Mouse (Mus musculus) hindbrain, embryonic 16.5 days (tissue): ENCODE data around the gene Prkcd. TPM values are rescaled to one million over a fixed set of nuclear protein-coding genes. Genes with fewer than 3 reads are reported as not detected.
A peak's percentile ranks its signal among the peaks of the same experiment; 100 is the strongest.

Experiments used
- ATAC-seq: fragments of 200-750 bp; cut with Nextera tagmentation; 2 replicates; pipeline ENCODE4 v1.8.0; 2017; ENCODE audit warnings: moderate TSS enrichment, moderate library complexity
- H3K27ac ChIP-seq: fragments of 300-500 bp; sonication (generic); 2 replicates; pipeline ENCODE4 v1.5.1; 2014; ENCODE audit warnings: low read depth, mild to moderate bottlenecking, control low read depth, low read length, moderate library complexity
- H3K27me3 ChIP-seq: fragments of 300-500 bp; sonication (generic); replicated peaks from 2 replicates; pipeline ENCODE4 v1.6.1; 2014; ENCODE audit warnings: low read length; ENCODE audit not compliant: control insufficient read depth, insufficient read depth
- H3K36me3 ChIP-seq: fragments of 300-500 bp; sonication (generic); 2 replicates; pipeline ENCODE4 v1.6.1; 2014; ENCODE audit warnings: mild to moderate bottlenecking, low read length, moderate library complexity, mixed read lengths; ENCODE audit not compliant: control insufficient read depth, insufficient read depth
- H3K4me1 ChIP-seq: fragments of 300-500 bp; sonication (generic); 2 replicates; pipeline ENCODE4 v1.6.1; 2014; ENCODE audit warnings: low read depth, low read length; ENCODE audit not compliant: control insufficient read depth, insufficient read depth
- H3K4me2 ChIP-seq: fragments of 300-500 bp; sonication (generic); 2 replicates; pipeline ENCODE4 v1.6.1; 2014; ENCODE audit warnings: mild to moderate bottlenecking, low read length, control low read depth, moderate library complexity
- H3K4me3 ChIP-seq: fragments of 300-500 bp; sonication (generic); 2 replicates; pipeline ENCODE4 v1.5.1; 2014; ENCODE audit warnings: mild to moderate bottlenecking, low read length, control low read depth, moderate library complexity
- H3K9ac ChIP-seq: fragments of 300-500 bp; sonication (generic); 2 replicates; pipeline ENCODE4 v1.6.1; 2014; ENCODE audit warnings: low read depth, mild to moderate bottlenecking, control low read depth, low read length, moderate library complexity
- H3K9me3 ChIP-seq: fragments of 300-500 bp; sonication (generic); 2 replicates; pipeline ENCODE4 v1.6.1; 2014; ENCODE audit warnings: mild to moderate bottlenecking, low read length, moderate library complexity; ENCODE audit not compliant: control insufficient read depth
- WGBS: fragments of 180-500 bp; shearing (Covaris S2); extraction: QIAGEN DNeasy Blood & Tissue Kit; methylation state at CpG from one replicate; pipeline ENCODE4 v1.1.7; 2014; 5-methylcytosine and 5-hydroxymethylcytosine counted together
- polyA plus RNA-seq: library from polyadenylated mRNA; unstranded; fragments of >200 nt; fragmentation: Nextera tagmentation; extraction: Ambion mirVana; gene quantifications from 2 replicates; pipeline ENCODE4 v1.2.1, GENCODE M21; 2015

Gene Prkcd
- polyA plus RNA-seq, 1 experiment from 2014 or later, result 22.0 TPM

- no peak overlapping the region for H3K4me2 ChIP-seq
- H3K4me3 ChIP-seq, result no peak overlapping the region
- no peak for ATAC-seq
- H3K9me3 ChIP-seq, result no peaks in the 10 kb centered on the region
- H3K27me3 ChIP-seq, result no peaks in the 10 kb centered on the region
- 85% methylated on average over 5 of the region's 5 CpGs for WGBS
- no peak overlapping the region for H3K9ac ChIP-seq
- H3K4me1 ChIP-seq, result peaks cover 13% of the 10 kb centered on the region
- no peak overlapping the region for H3K27ac ChIP-seq
- H3K36me3 ChIP-seq, result no peaks in the 10 kb centered on the region
Measured at GRCm38 (mm10) chr14:30628235-30628634, 2.2 kb upstream of the Prkcd start.

GRCm38 (mm10) chr14:30626756-30627742 lies 1.0 kb upstream of the Prkcd start:
- WGBS, result 58% methylated on average over 12 of the region's 12 CpGs
- Histone ChIP-seq H3K4me3 (peak overlapping the region; percentile 62), H3K27me3 (no peaks in the 10 kb centered on the region), H3K9ac (peak overlapping the region; percentile 70; the same call in 1 of the 2 replicates), H3K36me3 (no peaks in the 10 kb centered on the region), H3K4me2 (peak overlapping the region; percentile 70), H3K4me1 (peaks cover 13% of the 10 kb centered on the region), H3K27ac (no peak overlapping the region; the same call in 1 of the 2 replicates), H3K9me3 (no peaks in the 10 kb centered on the region)
- no peak for ATAC-seq

GRCm38 (mm10) chr14:30625131-30625807 lies 741 bp downstream of the Prkcd start:
- no peak for ATAC-seq

GRCm38 (mm10) chr14:30624277-30624721 lies 1.7 kb downstream of the Prkcd start:
- ATAC-seq, result no peak; the same call in 1 of the 2 replicates
- no peak overlapping the region for H3K9ac ChIP-seq
- no peaks in the 10 kb centered on the region for H3K9me3 ChIP-seq
- H3K4me2 ChIP-seq, result peak overlapping the region; percentile 70
- 63% methylated on average over 8 of the region's 8 CpGs for WGBS
- no peak overlapping the region for H3K27ac ChIP-seq
- no peaks in the 10 kb centered on the region for H3K27me3 ChIP-seq
- H3K4me3 ChIP-seq, result peak overlapping the region; percentile 62
- peaks cover 13% of the 10 kb centered on the region for H3K4me1 ChIP-seq
- no peaks in the 10 kb centered on the region for H3K36me3 ChIP-seq

More at GRCm38 (mm10) chr14:30625131-30625807, 741 bp downstream of the Prkcd start:
- Histone ChIP-seq H3K4me3 (peak overlapping the region; percentile 62), H3K9me3 (no peaks in the 10 kb centered on the region), H3K27me3 (no peaks in the 10 kb centered on the region), H3K36me3 (no peaks in the 10 kb centered on the region), H3K4me2 (peak overlapping the region; percentile 70), H3K9ac (peak overlapping the region; percentile 70), H3K27ac (no peak overlapping the region), H3K4me1 (peaks cover 13% of the 10 kb centered on the region)
- under 1% methylated on average over 39 of the region's 39 CpGs for WGBS

- no peak for ATAC-seq
- H3K4me1 ChIP-seq, result peaks cover 13% of the 10 kb centered on the region
- H3K36me3 ChIP-seq, result no peaks in the 10 kb centered on the region
- 89% methylated on average over 8 of the region's 8 CpGs for WGBS
- no peak overlapping the region for H3K4me2 ChIP-seq
- no peak overlapping the region for H3K9ac ChIP-seq
- no peaks in the 10 kb centered on the region for H3K27me3 ChIP-seq
- no peaks in the 10 kb centered on the region for H3K9me3 ChIP-seq
- no peak overlapping the region for H3K4me3 ChIP-seq
- H3K27ac ChIP-seq, result no peak overlapping the region
Measured at GRCm38 (mm10) chr14:30622556-30622955, 3.5 kb downstream of the Prkcd start.

- no peak overlapping the region for H3K27ac ChIP-seq
- H3K4me2 ChIP-seq, result no peak overlapping the region
- H3K4me3 ChIP-seq, result no peak overlapping the region
- no peaks in the 10 kb centered on the region for H3K36me3 ChIP-seq
- no peaks in the 10 kb centered on the region for H3K27me3 ChIP-seq
- 85% methylated on average over 7 of the region's 7 CpGs for WGBS
- H3K4me1 ChIP-seq, result peaks cover 13% of the 10 kb centered on the region
- no peaks in the 10 kb centered on the region for H3K9me3 ChIP-seq
- H3K9ac ChIP-seq, result no peak overlapping the region
- ATAC-seq, result no peak
Measured at GRCm38 (mm10) chr14:30622130-30622529, 3.9 kb downstream of the Prkcd start.

GRCm38 (mm10) chr14:30619982-30620578 lies 5.9 kb downstream of the Prkcd start:
- H3K27me3 ChIP-seq, result no peaks in the 10 kb centered on the region
- H3K9me3 ChIP-seq, result no peaks in the 10 kb centered on the region
- H3K4me3 ChIP-seq, result no peak overlapping the region
- H3K36me3 ChIP-seq, result no peaks in the 10 kb centered on the region
- H3K4me2 ChIP-seq, result no peak overlapping the region
- H3K27ac ChIP-seq, result no peak overlapping the region
- H3K4me1 ChIP-seq, result no peaks in the 10 kb centered on the region
- H3K9ac ChIP-seq, result no peak overlapping the region
- no peak for ATAC-seq
- WGBS, result 90% methylated on average over 7 of the region's 7 CpGs

- Histone ChIP-seq H3K27me3 (no peaks in the 10 kb centered on the region), H3K4me3 (no peak overlapping the region), H3K4me2 (no peak overlapping the region), H3K4me1 (no peaks in the 10 kb centered on the region), H3K9ac (no peak overlapping the region), H3K27ac (no peak overlapping the region), H3K36me3 (no peaks in the 10 kb centered on the region), H3K9me3 (no peaks in the 10 kb centered on the region)
- no peak for ATAC-seq
- WGBS, result 89% methylated on average over 2 of the region's 2 CpGs
Measured at GRCm38 (mm10) chr14:30618746-30619275, 7.2 kb downstream of the Prkcd start.
